Mouse (Mus musculus): Measurements from ENCODE around the gene Ipo13.

Ipo13 gene

DNA sequence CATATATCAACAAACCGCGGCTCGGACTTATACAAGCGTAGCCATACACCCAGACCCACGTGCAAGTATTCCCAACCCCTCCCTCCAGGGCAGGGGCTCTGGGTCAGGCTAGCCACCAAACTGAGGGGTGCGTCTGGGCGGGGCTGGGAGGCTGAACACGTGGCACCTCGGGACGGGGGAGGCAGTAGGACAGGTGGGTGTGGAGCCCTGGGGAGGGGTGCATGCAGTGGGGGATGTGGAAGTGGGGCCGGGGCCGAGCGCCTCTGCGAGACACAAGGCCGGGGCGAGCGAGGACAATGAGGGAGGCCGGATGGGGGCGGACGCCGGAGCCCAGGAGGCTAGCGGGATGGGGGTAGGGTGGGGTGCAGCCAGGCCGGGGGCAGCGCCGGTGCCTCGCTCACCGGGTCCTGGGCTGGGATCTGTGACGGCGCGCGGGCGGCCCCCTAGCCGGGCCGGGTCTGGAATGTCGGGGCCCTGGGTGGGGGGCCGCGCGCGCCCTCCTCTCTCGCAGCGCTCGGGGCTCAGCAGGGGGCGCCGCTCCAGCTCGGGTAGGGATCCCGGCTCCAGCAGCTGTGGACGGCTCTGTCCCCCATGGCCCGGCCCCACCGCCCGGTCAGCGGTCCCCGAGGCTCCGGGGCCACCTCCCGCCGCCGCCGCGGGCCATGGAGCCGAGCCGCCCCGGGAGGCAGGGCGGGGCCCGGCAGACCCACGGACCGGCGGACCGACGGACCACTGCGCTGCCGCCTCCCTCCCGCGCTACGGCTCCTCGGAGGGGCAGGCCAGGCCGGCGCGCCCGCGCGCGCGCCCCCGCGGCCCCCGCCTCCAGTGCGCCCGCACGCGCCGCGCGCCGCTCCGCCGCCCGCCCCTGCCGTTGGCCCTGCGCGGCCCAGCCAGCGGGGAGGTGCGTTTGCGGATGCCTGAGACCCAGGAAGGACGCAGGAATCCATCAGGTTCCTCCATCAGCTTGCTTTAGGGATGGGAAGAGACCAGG lies 31.8 kb downstream of the Ipo13 start, which contains the start of gene B4galt2:
B4galt2 (minus strand) TSS at position 787 of the 991 bp plus-strand sequence.
- peak in 1 of 2 experiments; percentile 56 for DNase-seq (ENCODE audit: low spot score in 2 of 2)

DNA sequence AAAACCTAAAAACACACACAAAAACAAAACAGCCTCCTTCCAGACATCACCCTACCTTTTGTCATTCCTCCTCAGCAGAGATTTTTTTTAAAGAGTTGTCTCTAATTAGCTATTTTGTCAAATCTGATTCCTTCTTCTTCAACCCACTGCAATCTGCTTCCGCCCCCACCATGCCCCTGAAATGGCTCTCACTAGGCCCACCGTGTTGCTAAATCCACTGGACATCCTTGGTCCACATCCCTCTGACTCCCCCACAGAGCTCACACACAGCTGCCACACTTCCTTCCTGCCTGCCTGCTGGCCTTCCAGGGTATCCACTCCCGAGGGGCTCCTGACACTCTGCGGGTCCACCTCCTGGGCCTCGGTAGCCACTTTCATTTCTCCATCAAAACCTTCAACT lies 36.1 kb downstream of the Ipo13 start:
- no peak for DNase-seq (ENCODE audit: low spot score in 2 of 2)

DNA sequence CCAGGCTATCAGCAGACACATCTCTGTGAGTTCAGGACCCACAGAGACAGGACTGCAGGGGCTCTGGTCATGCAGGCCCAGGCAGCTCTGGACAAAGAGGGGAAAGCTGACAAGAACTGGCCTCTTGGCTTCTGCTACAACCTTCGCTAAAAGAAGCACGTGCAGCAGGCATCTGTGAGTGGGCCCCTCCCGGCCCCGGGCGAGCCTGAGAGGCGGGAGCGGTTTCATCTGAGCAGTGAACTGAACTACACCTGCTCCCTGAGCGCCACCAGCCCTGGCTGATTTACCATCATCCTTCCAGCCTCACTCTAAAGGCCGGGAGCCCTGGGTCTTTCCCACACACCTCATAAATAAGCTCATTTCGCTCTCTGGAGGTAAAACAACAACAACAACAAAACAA lies 36.5 kb downstream of the Ipo13 start:
- DNase-seq (ENCODE audit: low spot score in 2 of 2) = no peak

DNA sequence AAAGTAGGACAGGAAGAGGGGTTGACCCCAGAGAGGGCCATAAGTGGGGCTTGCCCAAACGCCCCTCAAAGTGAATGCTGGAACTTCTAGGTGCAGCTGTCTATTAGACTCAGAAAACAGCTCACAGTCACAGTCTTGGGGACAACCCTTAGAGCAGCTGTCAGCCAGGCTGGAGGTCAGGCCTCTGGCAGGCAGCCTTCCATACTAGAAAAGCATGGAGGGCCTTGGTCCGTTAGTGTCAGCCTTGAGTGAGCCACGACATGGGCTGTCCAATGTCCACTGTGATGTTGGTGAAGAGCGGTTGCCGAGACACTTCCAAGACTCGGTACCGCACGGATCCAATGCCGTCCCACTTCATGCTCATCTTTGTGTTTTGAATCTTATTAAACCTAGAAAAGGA lies 41.2 kb downstream of the Ipo13 start:
- no peak for DNase-seq (ENCODE audit: low spot score in 2 of 2)

DNA sequence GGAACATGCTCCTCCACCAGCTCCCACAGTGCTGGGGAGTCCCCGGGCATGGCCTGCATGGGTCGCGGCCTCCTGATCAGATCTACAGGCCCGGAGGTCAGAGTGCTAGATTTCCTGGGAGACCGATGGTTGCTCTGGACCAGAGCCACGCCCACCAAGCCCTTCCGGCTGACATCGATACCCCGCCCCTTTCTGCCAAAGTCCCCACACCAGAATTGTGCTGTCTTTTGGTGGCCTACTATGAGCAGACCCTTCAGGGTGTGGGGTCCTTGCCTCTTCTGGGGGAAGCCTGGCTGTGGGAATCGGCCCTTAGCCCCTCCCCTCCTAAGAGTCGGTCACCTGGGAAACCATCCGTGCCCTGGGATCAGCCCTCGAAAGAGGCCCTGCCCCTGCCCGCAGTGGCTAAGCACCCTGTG lies 42.3 kb downstream of the Ipo13 start, which contains the start of gene Ccdc24:
Ccdc24 (minus strand) TSS at position 87 of the 416 bp plus-strand sequence.
- DNase-seq (ENCODE audit: low spot score in 2 of 2) = no peak

DNA sequence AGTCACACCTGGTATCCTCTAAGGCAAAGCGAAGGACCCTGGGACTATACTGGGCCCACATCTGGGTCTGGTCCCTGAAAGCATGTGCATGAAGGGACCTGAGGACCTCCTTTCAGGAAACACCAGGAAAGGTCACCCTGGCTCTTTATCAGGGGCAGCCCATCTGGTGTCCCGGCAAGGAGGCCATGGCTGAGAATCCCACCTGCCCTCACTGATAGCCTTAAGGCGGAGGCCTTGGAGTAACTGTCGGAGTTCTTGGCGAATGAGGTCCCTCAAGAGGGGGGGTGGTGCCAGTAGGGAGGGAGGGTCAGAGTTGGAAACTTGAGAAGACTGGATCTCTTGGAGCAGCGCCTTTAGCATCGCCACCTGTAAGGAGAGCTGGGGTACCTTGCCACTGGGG lies 43.0 kb downstream of the Ipo13 start:
- no peak for DNase-seq (ENCODE audit: low spot score in 2 of 2)

DNA sequence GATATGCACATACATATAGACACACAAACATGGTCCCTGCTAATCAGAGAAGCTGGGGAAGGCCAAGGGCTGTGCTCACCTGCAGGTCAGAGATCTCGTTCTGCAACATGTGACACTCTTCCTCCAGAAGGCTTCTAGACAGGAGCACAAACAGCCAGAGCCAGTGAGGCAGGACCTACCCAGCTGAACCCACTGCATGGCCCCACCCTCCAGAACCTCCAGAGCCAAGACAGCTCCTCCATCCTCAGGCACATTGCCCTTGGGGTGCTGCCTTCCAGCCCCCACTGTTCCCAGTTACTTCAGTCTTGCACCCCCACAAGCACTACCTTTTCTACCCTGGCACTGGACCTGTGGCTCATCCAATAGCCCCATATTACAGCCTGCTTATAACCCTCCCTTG lies 44.4 kb downstream of the Ipo13 start:
- DNase-seq (ENCODE audit: low spot score in 2 of 2) = no peak

DNA sequence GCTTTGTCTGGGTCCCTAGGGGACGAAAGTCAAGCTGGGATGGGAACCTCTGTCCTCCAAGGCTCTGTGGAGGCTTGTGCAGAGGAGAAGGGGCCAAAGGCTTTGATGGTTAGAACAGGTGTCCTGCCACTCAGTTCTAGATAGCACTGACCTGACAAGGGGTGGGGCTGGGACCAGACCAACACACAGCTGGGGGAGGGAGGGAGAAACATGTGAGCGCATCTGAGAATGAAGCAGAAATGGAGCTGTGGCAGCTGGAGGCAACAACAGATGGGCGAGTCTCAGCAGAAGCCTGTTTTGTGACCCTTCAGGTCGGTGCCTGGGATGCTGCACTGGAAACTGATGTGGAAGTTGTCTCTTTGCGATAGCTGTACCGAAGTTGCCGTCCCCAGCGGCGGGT lies 45.5 kb downstream of the Ipo13 start:
- no peak for DNase-seq (ENCODE audit: low spot score in 2 of 2)

DNA sequence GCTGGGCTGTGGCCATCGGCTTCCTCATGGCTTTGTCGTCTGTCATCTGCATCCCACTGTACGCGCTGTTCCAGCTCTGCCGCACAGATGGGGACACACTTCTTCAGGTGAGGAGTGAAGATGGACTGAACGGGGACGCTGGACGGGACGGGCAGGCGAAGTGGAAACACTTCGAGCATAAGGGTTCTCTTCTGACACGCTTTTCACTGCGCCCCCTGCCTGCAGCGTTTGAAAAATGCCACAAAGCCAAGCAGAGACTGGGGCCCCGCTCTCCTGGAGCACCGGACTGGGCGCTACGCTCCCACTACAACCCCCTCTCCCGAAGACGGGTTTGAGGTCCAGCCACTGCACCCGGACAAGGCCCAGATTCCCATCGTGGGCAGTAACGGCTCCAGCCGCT lies 47.0 kb downstream of the Ipo13 start:
- no peak for DNase-seq (ENCODE audit: low spot score in 2 of 2)

GRCm38 (mm10) chr4:117867000-117867399 lies 47.8 kb downstream of the Ipo13 start:
- no peak for DNase-seq (ENCODE audit: low spot score in 2 of 2)

DNA sequence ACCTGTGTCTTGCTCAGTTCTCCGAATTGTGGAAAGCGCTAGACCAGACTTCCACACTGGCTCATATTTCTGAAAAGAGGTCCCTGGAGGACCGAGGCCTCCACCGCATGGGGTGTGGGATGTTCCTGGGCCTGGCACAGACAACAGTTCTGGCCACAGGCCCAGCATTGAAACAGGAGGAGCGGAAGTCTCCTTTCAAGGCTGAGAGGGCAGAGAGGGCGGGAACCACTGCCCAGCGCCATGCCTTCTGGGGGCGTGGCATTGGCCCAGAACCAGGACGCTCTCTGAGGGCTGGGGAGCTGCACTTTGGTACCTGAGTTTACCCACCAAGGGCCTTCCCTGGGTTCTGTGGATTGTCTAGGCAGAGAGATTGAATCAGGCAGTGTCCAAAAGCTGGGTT lies 48.7 kb downstream of the Ipo13 start:
- DNase-seq (ENCODE audit: low spot score in 2 of 2) = no peak

GRCm38 (mm10) chr4:117862823-117863222 lies 52.0 kb downstream of the Ipo13 start:
- peak; percentile 50 to 55 for DNase-seq (ENCODE audit: low spot score in 2 of 2)

- no peak for DNase-seq (ENCODE audit: low spot score in 2 of 2)
Measured at GRCm38 (mm10) chr4:117860570-117860969, 54.2 kb downstream of the Ipo13 start.

DNA sequence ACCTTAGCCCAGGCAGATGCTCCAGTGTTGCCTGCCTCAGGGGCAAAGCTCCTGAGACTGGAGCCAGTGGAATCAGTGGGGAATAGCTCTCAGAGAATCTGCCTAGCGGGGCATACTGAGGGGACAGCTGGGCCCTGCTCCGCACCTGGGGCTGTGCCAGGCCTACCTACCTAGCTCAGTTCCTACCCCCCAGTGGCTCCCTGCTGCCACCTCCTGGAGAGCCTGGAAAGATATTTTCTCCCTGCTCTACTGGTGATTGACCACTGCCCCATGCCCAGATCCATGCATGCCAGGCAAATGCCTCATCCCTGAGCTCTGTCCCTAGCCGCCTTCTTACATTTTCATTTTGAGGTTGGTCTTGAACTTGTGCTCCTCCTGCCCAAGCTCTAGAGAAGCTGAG lies 56.0 kb downstream of the Ipo13 start:
- DNase-seq (ENCODE audit: low spot score in 2 of 2) = no peak

DNA sequence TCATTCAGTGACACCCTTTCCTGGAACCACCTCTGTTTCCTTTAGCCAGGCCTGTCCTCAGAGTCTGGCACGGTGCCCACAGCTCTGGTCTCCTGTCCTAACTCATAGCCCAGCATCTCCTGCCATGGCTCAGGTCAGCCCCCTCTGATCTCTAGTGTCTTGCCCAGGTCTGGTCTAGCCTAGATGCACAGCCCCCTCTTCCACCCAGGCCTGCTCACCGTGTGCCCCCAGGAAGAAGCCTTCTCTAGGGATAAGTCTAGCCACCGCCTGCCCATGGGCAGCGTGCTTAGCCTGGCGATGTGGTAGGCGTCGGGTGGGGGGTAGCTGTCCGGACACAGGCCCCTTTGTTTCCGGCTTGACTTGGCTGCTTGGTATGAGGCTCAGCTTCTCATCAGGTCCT lies 59.7 kb downstream of the Ipo13 start:
- DNase-seq (ENCODE audit: low spot score in 2 of 2) = no peak

GRCm38 (mm10) chr4:117852152-117852868 lies 62.5 kb downstream of the Ipo13 start:
- no peak for DNase-seq (ENCODE audit: low spot score in 2 of 2)

DNA sequence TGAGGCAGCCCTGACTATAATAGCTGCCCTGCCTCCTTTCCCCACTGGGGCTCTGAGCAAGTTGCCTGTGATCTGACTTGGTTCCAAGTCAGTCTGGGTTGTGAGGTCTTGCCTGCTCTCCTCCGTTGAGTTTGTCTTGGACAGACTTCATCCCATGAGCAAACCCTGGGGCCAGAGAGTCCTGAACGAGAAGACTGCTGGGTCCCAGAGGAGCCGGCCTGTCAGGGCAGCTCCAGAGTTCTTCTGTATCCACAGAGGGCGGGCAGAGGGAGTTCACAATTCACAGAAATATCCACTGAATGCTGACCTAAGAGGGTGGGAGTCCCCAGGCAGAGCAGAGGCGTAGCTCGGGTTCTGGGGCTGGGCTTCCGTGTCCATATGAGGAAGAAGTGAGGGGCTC lies 63.9 kb downstream of the Ipo13 start:
- no peak for DNase-seq (ENCODE audit: low spot score in 2 of 2)

DNA sequence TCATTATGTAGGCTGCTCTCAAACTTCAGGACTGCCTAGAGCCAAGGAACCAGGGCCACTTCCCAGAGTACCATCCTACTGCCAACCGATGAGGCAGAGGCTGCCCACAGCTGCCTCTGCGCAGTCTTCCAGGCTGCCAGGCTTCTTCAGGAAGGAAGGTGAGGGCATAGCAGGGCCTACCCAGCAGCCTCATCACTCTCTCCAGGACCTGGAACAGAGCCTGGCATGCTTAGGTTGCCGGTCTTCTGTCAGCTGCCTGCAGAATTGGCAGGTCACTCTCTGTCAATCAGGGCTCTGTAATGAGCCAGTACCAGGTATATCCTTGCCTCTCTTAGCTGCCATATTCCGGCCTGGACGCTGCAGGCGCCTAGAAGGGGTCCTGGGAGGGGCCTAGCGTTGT lies 64.6 kb downstream of the Ipo13 start:
- no peak for DNase-seq (ENCODE audit: low spot score in 2 of 2)

DNA sequence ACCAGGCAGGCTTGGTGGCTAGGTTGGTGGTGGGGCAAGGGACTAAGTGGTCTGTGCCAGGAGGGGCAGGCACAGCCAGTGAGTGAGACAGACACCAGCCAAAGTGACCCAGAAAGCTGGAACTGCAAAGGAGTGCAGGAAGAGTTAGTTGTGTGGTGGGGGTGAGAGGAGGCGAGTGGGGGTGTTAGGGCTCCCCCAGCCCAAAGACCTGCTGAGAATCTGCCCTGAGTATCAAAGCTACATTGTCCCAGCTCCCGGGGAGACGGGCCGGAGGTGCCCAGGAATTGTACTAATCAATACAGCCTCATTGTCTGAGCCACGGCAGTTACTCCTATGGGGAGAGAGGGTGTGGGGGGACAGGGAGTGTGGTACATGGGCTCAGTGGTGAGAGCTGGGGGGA lies 65.3 kb downstream of the Ipo13 start:
- no peak for DNase-seq (ENCODE audit: low spot score in 2 of 2)

- DNase-seq (ENCODE audit: low spot score in 2 of 2) = no peak
Measured at GRCm38 (mm10) chr4:117849063-117849462, 65.7 kb downstream of the Ipo13 start.

DNA sequence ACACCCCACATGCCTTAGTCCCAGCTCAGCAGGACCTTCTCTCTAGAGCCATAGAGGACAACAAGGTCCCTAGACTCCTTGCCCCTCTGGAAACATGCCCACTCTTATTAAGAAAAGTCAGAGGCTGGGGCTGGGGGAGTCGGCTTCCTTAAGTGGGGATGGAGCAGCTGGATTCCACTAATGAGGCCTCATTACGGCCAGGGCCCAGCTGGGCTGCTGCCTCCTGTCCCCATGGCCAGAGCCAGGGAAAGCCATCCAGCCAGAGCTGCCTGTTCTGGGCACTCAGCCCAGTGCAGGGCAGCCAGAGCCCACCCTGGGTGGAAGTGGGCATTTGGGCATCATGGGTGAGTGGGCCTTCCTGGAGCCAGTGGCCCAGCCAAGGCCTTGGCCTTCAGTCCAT lies 67.8 kb downstream of the Ipo13 start:
- DNase-seq (ENCODE audit: low spot score in 2 of 2) = peak in 1 of 2 experiments; percentile 46

DNA sequence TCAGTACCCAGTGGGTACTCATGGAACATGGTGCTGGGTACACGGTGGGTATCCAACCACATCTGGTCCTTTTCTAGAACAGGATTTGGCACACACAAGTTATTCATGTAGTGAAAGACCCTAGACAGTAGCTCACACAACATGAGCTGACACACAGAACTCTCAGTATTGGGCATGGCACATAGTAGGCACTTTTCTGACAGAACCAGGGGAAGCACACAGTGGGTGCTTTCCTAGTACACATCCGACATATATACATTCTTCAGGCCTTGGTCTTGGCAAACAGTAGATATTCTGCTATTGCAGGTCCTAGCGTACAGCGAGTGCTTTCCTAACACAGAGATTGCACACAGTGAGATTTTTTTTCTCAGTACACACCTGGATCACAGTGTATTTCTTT lies 68.5 kb downstream of the Ipo13 start:
- DNase-seq (ENCODE audit: low spot score in 2 of 2) = no peak

DNA sequence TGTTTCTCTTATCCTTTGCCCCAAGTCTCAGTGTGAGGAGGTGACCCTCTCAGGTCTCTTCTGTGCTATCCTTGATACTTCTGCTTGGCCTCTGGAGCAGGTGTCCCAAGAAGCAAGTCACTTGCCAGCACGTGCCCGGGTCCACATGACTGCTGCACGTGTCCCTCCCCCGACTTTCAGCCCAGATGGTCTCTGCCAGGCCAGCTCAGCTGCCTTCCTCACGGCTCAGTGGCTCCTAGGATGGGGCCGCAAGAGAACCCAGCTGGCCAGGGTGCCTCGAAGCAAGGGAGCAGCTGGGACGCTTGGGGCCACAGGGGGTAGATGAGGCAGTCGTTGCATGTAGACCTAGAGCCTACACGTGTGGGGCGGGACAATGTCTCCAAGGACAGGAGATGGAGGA lies 69.5 kb downstream of the Ipo13 start:
- no peak for DNase-seq (ENCODE audit: low spot score in 2 of 2)
